Mouse (Mus musculus) small intestine, adult 2 months (tissue): ENCODE data around the gene Wdr4. TPM values are rescaled to one million over a fixed set of nuclear protein-coding genes. Genes with fewer than 3 reads are reported as not detected.
A peak's percentile ranks its signal among the peaks of the same experiment; 100 is the strongest.
"Not testable (repeated sequence)": the region's sequence is repeated elsewhere in the genome, so short reads cannot be mapped to it uniquely, and the experiment has no call there.

Source experiments
- H3K27ac ChIP-seq: fragments of 200-500 bp; 2 replicates; pipeline ENCODE4 v1.5.1; 2012; ENCODE audit warnings: low read depth, low read length, control low read depth, inconsistent platforms; ENCODE audit not compliant: insufficient read depth
- H3K27me3 ChIP-seq: fragments of 200-500 bp; 2 replicates; pipeline ENCODE4 v1.6.1; 2012; ENCODE audit warnings: mild to moderate bottlenecking, moderate library complexity, low read length, inconsistent platforms; ENCODE audit not compliant: control insufficient read depth, insufficient read depth
- H3K36me3 ChIP-seq: fragments of 200-500 bp; 2 replicates; pipeline ENCODE4 v1.6.1; 2012; ENCODE audit warnings: mild to moderate bottlenecking, low read length, control low read depth, inconsistent platforms; ENCODE audit not compliant: control insufficient read depth, insufficient read depth
- H3K4me1 ChIP-seq: fragments of 200-500 bp; 2 replicates; pipeline ENCODE4 v1.6.1; 2012; ENCODE audit warnings: low read length, inconsistent platforms, mixed read lengths; ENCODE audit not compliant: control insufficient read depth, insufficient read depth, insufficient read length
- H3K4me3 ChIP-seq: fragments of 200-500 bp; 2 replicates; pipeline ENCODE4 v1.5.1; 2012; ENCODE audit warnings: low read depth, mild to moderate bottlenecking, control low read depth, inconsistent platforms, low read length, moderate library complexity
- CTCF ChIP-seq: fragments of 200-500 bp; IDR thresholded peaks from 2 replicates; pipeline ENCODE4 v1.5.1; 2012; ENCODE audit warnings: low read depth, mild to moderate bottlenecking, control low read depth, inconsistent platforms, low read length, moderate library complexity, mixed read lengths; ENCODE audit not compliant: insufficient replicate concordance, insufficient read length; ENCODE audit errors: extremely low read depth
- POLR2A ChIP-seq: fragments of 200-500 bp; IDR thresholded peaks from 2 replicates; pipeline ENCODE4 v1.6.1; 2012; ENCODE audit warnings: low read depth, mild to moderate bottlenecking, control low read depth, inconsistent platforms, low read length, moderate library complexity
- WGBS: fragments of 180-500 bp; shearing (Covaris S2); methylation state at CpG from one replicate; pipeline ENCODE4 v1.1.7; 2018; 5-methylcytosine and 5-hydroxymethylcytosine counted together
- polyA plus RNA-seq: library from polyadenylated mRNA; depleted of rRNA; stranded (reverse); fragments of >200 nt; gene quantifications from 2 replicates; pipeline ENCODE4 v1.2.3, GENCODE M21; 2012

Gene Wdr4
- polyA plus RNA-seq, 1 experiment = 25.4 TPM

- TF ChIP-seq POLR2A = no peak
- no peak for TF ChIP-seq CTCF
- WGBS = 86% methylated on average over 11 of the region's 11 CpGs
- Histone ChIP-seq H3K36me3 (no peaks in the 10 kb centered on the region), H3K27me3 (no peaks in the 10 kb centered on the region), H3K27ac (no peak overlapping the region), H3K4me1 (peaks cover 14% of the 10 kb centered on the region; the same call in 1 of the 2 replicates), H3K4me3 (no peak overlapping the region)
Measured at GRCm38 (mm10) chr17:31559021-31559789, 39.4 kb upstream of the Wdr4 start.

DNA sequence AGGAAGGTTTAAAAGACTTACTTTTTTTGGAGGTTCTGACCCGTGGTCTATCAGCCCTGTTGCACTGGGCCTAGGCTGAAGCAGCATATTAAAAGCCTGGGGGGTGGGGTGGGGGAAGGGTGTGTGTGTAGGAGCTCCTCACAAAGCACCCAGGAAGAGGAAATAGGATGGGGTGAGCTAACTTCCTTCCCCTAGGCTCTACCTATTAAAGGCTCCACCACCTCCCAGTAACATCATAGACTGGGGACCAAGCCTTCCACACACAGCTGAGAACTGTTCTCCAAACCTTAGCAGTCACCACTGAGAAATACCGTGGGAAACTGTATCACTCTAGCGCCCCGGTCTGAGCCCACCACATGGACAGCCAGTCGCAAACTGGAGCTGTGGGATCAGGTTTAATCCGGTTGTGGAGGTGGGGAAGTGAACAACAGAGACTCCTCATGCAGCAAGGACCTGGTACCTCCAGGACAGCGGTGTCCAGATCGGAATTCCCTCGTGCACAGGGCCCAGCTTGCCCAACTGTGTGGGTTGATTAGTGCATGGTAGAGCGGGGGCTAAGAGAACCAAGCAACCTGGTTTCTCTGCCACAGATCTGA, 38.3 kb upstream of the Wdr4 start:
- H3K36me3 ChIP-seq = no peaks in the 10 kb centered on the region
- peak overlapping the region; percentile 59 for H3K4me3 ChIP-seq
- no peak for TF ChIP-seq POLR2A
- WGBS = 82% methylated on average over 10 of the region's 10 CpGs
- H3K27ac ChIP-seq = peak overlapping the region; percentile 3; the same call in 1 of the 2 replicates
- H3K27me3 ChIP-seq = no peaks in the 10 kb centered on the region
- H3K4me1 ChIP-seq = peaks cover 11% of the 10 kb centered on the region; the same call in 1 of the 2 replicates

GRCm38 (mm10) chr17:31557124-31557880, 37.5 kb upstream of the Wdr4 start:
- Histone ChIP-seq H3K4me3 (peak overlapping the region; percentile 59), H3K4me1 (peaks cover 11% of the 10 kb centered on the region; the same call in 1 of the 2 replicates), H3K27ac (peak overlapping the region; percentile 3; the same call in 1 of the 2 replicates), H3K27me3 (no peaks in the 10 kb centered on the region), H3K36me3 (no peaks in the 10 kb centered on the region)
- WGBS = 37% methylated on average over 11 of the region's 11 CpGs
- no peak for TF ChIP-seq CTCF
- no peak for TF ChIP-seq POLR2A

GRCm38 (mm10) chr17:31556253-31556652, 36.5 kb upstream of the Wdr4 start:
- Histone ChIP-seq H3K4me1 (peaks cover 11% of the 10 kb centered on the region; the same call in 1 of the 2 replicates), H3K27me3 (no peaks in the 10 kb centered on the region), H3K36me3 (no peaks in the 10 kb centered on the region), H3K27ac (no peak overlapping the region), H3K4me3 (no peak overlapping the region)
- 69% methylated on average over 4 of the region's 4 CpGs for WGBS
- TF ChIP-seq POLR2A = no peak
- TF ChIP-seq CTCF = no peak

DNA sequence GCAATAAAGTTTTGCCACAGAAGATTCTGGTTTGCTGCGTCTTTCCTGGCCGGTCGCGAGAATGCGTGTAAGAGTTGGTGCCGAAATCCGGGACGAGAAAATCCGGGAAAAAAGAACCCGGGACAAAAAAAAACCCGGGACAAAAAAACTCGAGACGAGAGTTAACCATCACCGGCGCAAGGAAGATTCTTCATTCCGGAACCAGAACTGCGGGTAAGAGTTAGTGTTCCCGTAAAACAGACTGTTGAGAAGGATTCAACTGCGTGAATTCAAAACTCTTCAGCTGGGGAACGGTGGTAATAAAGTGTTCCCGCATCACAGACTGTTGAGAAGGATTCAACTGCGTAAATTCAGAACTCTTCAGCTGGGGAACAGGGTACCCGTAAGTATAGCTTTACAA, 32.8 kb upstream of the Wdr4 start:
- WGBS = 96% methylated on average over 23 of the region's 23 CpGs
- H3K4me1 ChIP-seq, H3K36me3 ChIP-seq, H3K4me3 ChIP-seq, H3K27me3 ChIP-seq, H3K27ac ChIP-seq: not testable (repeated sequence)

DNA sequence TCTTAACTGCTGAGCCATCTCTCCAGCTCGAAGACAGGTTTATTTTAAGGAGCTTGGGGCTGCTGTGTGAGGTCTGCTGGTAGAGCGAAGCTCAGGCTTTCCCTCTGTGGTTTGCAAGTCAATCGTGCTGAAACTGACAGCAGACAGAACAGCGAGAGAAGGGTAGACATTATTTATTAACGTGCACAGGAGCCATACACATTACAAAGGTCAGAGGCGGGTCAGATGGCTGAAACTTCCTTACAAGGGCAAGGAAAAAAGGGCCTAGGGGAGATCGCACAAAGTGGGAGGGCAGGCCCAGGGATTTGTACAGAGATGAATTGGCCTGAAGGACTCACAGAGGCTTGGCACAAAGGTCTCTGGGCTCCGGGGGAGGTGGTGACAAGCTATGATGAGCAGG, 29.6 kb upstream of the Wdr4 start:
- no peak overlapping the region for H3K4me3 ChIP-seq
- H3K36me3 ChIP-seq = no peaks in the 10 kb centered on the region
- H3K4me1 ChIP-seq = no peaks in the 10 kb centered on the region
- WGBS = 37% methylated on average over 8 of the region's 8 CpGs
- no peaks in the 10 kb centered on the region for H3K27me3 ChIP-seq
- TF ChIP-seq CTCF (no peak), POLR2A (no peak)
- no peak overlapping the region for H3K27ac ChIP-seq

GRCm38 (mm10) chr17:31547974-31548373, 28.2 kb upstream of the Wdr4 start:
- Histone ChIP-seq H3K4me3 (no peak overlapping the region), H3K36me3 (no peaks in the 10 kb centered on the region), H3K27me3 (no peaks in the 10 kb centered on the region), H3K4me1 (no peaks in the 10 kb centered on the region), H3K27ac (no peak overlapping the region)
- TF ChIP-seq POLR2A = no peak
- no peak for TF ChIP-seq CTCF
- 85% methylated on average over 3 of the region's 3 CpGs for WGBS
